11 mouse cellular contexts compared by ENCODE assay signal in genomic region chr13:19921084-19921827, GRCm38 (mm10).
DNase-seq lines count a peak whose midpoint lies in the region; ATAC-seq and TF ChIP-seq lines count a peak whose summit lies in the region.
"Had no signal": no experiment of that assay in that cellular context is flagged by ENCODE, and none has a peak within 500 bp of the region (broad histone marks: within the 10 kb centered on the region; RNA-seq: fewer than 3 reads in every experiment).

No protein-coding gene starts in this region.

- TF ChIP-seq CTCF in lung, postnatal 0 days (IDR thresholded peaks at IDR 0.05), result no peak
- TF ChIP-seq CTCF in lung, adult 2 months (IDR thresholded peaks at IDR 0.05; ENCODE audit: insufficient read depth, low read length), result no peak

- DNase-seq in lung, postnatal 0 days (ENCODE audit: low spot score), result no peak
- no peak for DNase-seq in lung, adult 2 months
- no peak for DNase-seq in limb, embryonic 14.5 days (ENCODE audit: low spot score)
- peak; percentile 43 for DNase-seq in retina, embryonic 14.5 days (ENCODE audit: low spot score)
- no peak for DNase-seq in kidney, adult 9 months
- DNase-seq: adrenal gland, postnatal 36 days; kidney, adult 18-20 months had no signal

- no peak for TF ChIP-seq EP300 in lung, postnatal 0 days (IDR thresholded peaks at IDR 0.05)

- no peak overlapping the region for H3K4me2 ChIP-seq in lung, postnatal 0 days (replicated peaks; ENCODE audit: low read depth, low read length)
- H3K4me2 ChIP-seq in forebrain, embryonic 16.5 days (ENCODE audit: low read length), result no peak overlapping the region
- H3K4me2 ChIP-seq in limb, embryonic 14.5 days (replicated peaks; ENCODE audit: low read depth, low read length, severe bottlenecking), result no peak overlapping the region
- H3K4me2 ChIP-seq: liver, embryonic 11.5 days had no signal

- no peak overlapping the region for H3K4me3 ChIP-seq in lung, postnatal 0 days (ENCODE audit: low read depth, low read length)
- H3K4me3 ChIP-seq in lung, adult 2 months (replicated peaks; ENCODE audit: extremely low read depth, low read depth, low read length), result no peak overlapping the region
- no peak overlapping the region for H3K4me3 ChIP-seq in forebrain, embryonic 16.5 days (replicated peaks; ENCODE audit: low read length)
- no peak overlapping the region for H3K4me3 ChIP-seq in limb, embryonic 14.5 days (replicated peaks; ENCODE audit: low read length)

- 64% methylated on average over 1 of the region's 1 CpGs for WGBS in lung, postnatal 0 days
- WGBS in lung, adult 2 months, result 77% methylated on average over 1 of the region's 1 CpGs
- WGBS in forebrain, embryonic 16.5 days, result 75% methylated on average over 1 of the region's 1 CpGs
- 68% methylated on average over 1 of the region's 1 CpGs for WGBS in limb, embryonic 14.5 days

- no peaks in the 10 kb centered on the region for H3K9me3 ChIP-seq in lung, postnatal 0 days (ENCODE audit: low read length)
- H3K9me3 ChIP-seq in forebrain, embryonic 16.5 days (ENCODE audit: control insufficient read depth, low read length), result no peaks in the 10 kb centered on the region
- H3K9me3 ChIP-seq in limb, embryonic 14.5 days (ENCODE audit: control insufficient read depth, low read length), result no peaks in the 10 kb centered on the region

- no peaks in the 10 kb centered on the region for H3K27me3 ChIP-seq in lung, postnatal 0 days (replicated peaks; ENCODE audit: insufficient read depth, low read length)
- no peaks in the 10 kb centered on the region for H3K27me3 ChIP-seq in forebrain, embryonic 16.5 days (replicated peaks; ENCODE audit: control insufficient read depth, insufficient read depth, low read length)
- H3K27me3 ChIP-seq in limb, embryonic 14.5 days (ENCODE audit: control insufficient read depth, insufficient read depth, low read length), result no peaks in the 10 kb centered on the region

- no peaks in the 10 kb centered on the region for H3K4me1 ChIP-seq in lung, postnatal 0 days (ENCODE audit: insufficient read depth, low read depth, low read length)
- no peaks in the 10 kb centered on the region for H3K4me1 ChIP-seq in lung, adult 2 months (ENCODE audit: control insufficient read depth, insufficient read depth, low read length)
- no peaks in the 10 kb centered on the region for H3K4me1 ChIP-seq in forebrain, embryonic 16.5 days (replicated peaks; ENCODE audit: control insufficient read depth, insufficient read depth, low read length)
- no peaks in the 10 kb centered on the region for H3K4me1 ChIP-seq in limb, embryonic 14.5 days (ENCODE audit: control insufficient read depth, insufficient read depth, low read length)

- TF ChIP-seq POLR2A in lung, adult 2 months (IDR thresholded peaks at IDR 0.05; ENCODE audit: borderline replicate concordance, extremely low read depth, low read depth, low read length), result no peak
- no peak for TF ChIP-seq POLR2A in limb, embryonic 14.5 days (IDR thresholded peaks at IDR 0.05; ENCODE audit: borderline replicate concordance, extremely low read depth, insufficient read depth, insufficient read length)

- ATAC-seq in lung, postnatal 0 days, result peak; percentile 34
- peak; percentile 81 for ATAC-seq in forebrain, embryonic 16.5 days
- ATAC-seq in limb, embryonic 14.5 days (ENCODE audit: low FRiP score, low read depth), result peak; percentile 30; the same call in 1 of the 2 replicates
- no peak for ATAC-seq in erythroblast, adult 5-6 weeks (replicated peaks; ENCODE audit: low FRiP score, poor library complexity, severe bottlenecking)

- no peak overlapping the region for H3K27ac ChIP-seq in lung, postnatal 0 days (ENCODE audit: low read length)
- no peak overlapping the region for H3K27ac ChIP-seq in forebrain, embryonic 16.5 days (ENCODE audit: low read length)
- no peak overlapping the region for H3K27ac ChIP-seq in limb, embryonic 14.5 days (replicated peaks; ENCODE audit: low read depth, low read length)

- H3K36me3 ChIP-seq in lung, postnatal 0 days (ENCODE audit: insufficient read depth, low read length), result no peaks in the 10 kb centered on the region
- no peaks in the 10 kb centered on the region for H3K36me3 ChIP-seq in forebrain, embryonic 16.5 days (ENCODE audit: control insufficient read depth, insufficient read depth)
- H3K36me3 ChIP-seq in limb, embryonic 14.5 days (ENCODE audit: control insufficient read depth, insufficient read depth, low read length), result no peaks in the 10 kb centered on the region
- H3K36me3 ChIP-seq: G1E had no signal

- H3K9ac ChIP-seq in lung, postnatal 0 days (replicated peaks; ENCODE audit: low read depth), result no peak overlapping the region
- no peak overlapping the region for H3K9ac ChIP-seq in forebrain, embryonic 16.5 days (replicated peaks; ENCODE audit: low read depth, low read length)
- H3K9ac ChIP-seq in limb, embryonic 14.5 days (ENCODE audit: low read depth, low read length, severe bottlenecking), result no peak overlapping the region
